Mouse (Mus musculus): ENCODE measurements around the gene Aamp. TPM values are rescaled to one million over a fixed set of nuclear protein-coding genes. Genes with fewer than 3 reads are reported as not detected.

Gene Aamp
- total RNA-seq, 2 experiments from 2014 or later: 90.7 to 94.4 TPM

GRCm38 (mm10) chr1:74237671-74238070 lies 46.9 kb downstream of the Aamp start:
- DNase-seq: no peak

- DNase-seq: peak; percentile 53
Measured at GRCm38 (mm10) chr1:74236590-74237317, 47.8 kb downstream of the Aamp start.

GRCm38 (mm10) chr1:74235938-74236589 lies 48.5 kb downstream of the Aamp start, which contains the start of gene Arpc2:
Arpc2 (plus strand) TSS chr1:74236084.
- peak; percentile 97 for DNase-seq

GRCm38 (mm10) chr1:74230992-74231391 lies 53.5 kb downstream of the Aamp start:
- DNase-seq: no peak

- DNase-seq: no peak
Measured at GRCm38 (mm10) chr1:74229942-74230341, 54.6 kb downstream of the Aamp start.

Other genes starting within 250 kb of the Aamp start
- 100 to 1,000 TPM; 193 to 196 TPM for gene Tns1, start 160.3 kb downstream of the Aamp start, total RNA-seq (2021)
- 1 to 10 TPM in 1 of 2 experiments, under 1 TPM in 1; 0.12 to 1.2 TPM for gene Rufy4, start 159.2 kb downstream of the Aamp start, total RNA-seq (2021)
- gene Cxcr2, start 130.7 kb downstream of the Aamp start, total RNA-seq (2021): under 1 TPM in 1 of 2 experiments, not detected in 1; 0.18 TPM
- gene Cxcr1, start 90.1 kb downstream of the Aamp start, total RNA-seq (2021): not detected
- 100 to 1,000 TPM; 104 to 116 TPM for gene Arpc2, start 48.7 kb downstream of the Aamp start, total RNA-seq (2021)
- under 1 TPM in 1 of 2 experiments, not detected in 1; 0.25 TPM for gene Gpbar1, start 6.2 kb downstream of the Aamp start, total RNA-seq (2021)
- 10 to 100 TPM; 69.7 to 70.5 TPM for gene Pnkd, start 192 bp upstream of the Aamp start, total RNA-seq (2021)
- gene Tmbim1, start 20.9 kb upstream of the Aamp start, total RNA-seq (2021): 10 to 100 TPM; 43.5 to 50.3 TPM
- under 1 TPM; 0.16 to 0.36 TPM for gene Catip, start 77.4 kb upstream of the Aamp start, total RNA-seq (2021)
- gene Slc11a1, start 90.5 kb upstream of the Aamp start, total RNA-seq (2021): 1 to 10 TPM; 2.5 to 5.2 TPM
- gene Ctdsp1, start 106.8 kb upstream of the Aamp start, total RNA-seq (2021): 100 to 1,000 TPM in 1 of 2 experiments, 10 to 100 TPM in 1; 99.4 to 103 TPM
- gene Vil1, start 124.6 kb upstream of the Aamp start, total RNA-seq (2021): under 1 TPM; 0.09 to 0.16 TPM
- gene Cnot9, start 221.3 kb upstream of the Aamp start, total RNA-seq (2021): 10 to 100 TPM; 16.6 to 18.7 TPM